Mouse (Mus musculus) limb, embryonic 15.5 days (tissue): ENCODE data around the gene Pdzd7. TPM values are rescaled to one million over a fixed set of nuclear protein-coding genes. Genes with fewer than 3 reads are reported as not detected.
"Not testable (repeated sequence)": the region's sequence is repeated elsewhere in the genome, so short reads cannot be mapped to it uniquely, and the experiment has no call there.

Experiments
- ATAC-seq: fragments of 200-750 bp; cut with Nextera tagmentation; 2 replicates; pipeline ENCODE4 v1.8.0; 2017; ENCODE audit warnings: low read depth, moderate TSS enrichment; ENCODE audit not compliant: insufficient number of reproducible peaks, low FRiP score, low TSS enrichment
- H3K27ac ChIP-seq: fragments of 300-500 bp; sonication (generic); 2 replicates; pipeline ENCODE4 v1.5.1; 2015; ENCODE audit warnings: moderate library complexity, mild to moderate bottlenecking, inconsistent platforms
- H3K27me3 ChIP-seq: fragments of 300-500 bp; sonication (generic); 2 replicates; pipeline ENCODE4 v1.6.1; 2015; ENCODE audit warnings: inconsistent platforms
- H3K36me3 ChIP-seq: fragments of 300-500 bp; sonication (generic); 2 replicates; pipeline ENCODE4 v1.6.1; 2015; ENCODE audit warnings: inconsistent platforms
- H3K4me1 ChIP-seq: fragments of 300-500 bp; sonication (generic); 2 replicates; pipeline ENCODE4 v1.6.1; 2015; ENCODE audit warnings: inconsistent platforms
- H3K4me2 ChIP-seq: fragments of 300-500 bp; sonication (generic); 2 replicates; pipeline ENCODE4 v1.6.1; 2015; ENCODE audit warnings: mild to moderate bottlenecking, inconsistent platforms
- H3K4me3 ChIP-seq: fragments of 300-500 bp; sonication (generic); 2 replicates; pipeline ENCODE4 v1.5.1; 2015; ENCODE audit warnings: mild to moderate bottlenecking, inconsistent platforms
- H3K9ac ChIP-seq: fragments of 300-500 bp; sonication (generic); 2 replicates; pipeline ENCODE4 v1.6.1; 2015; ENCODE audit warnings: inconsistent platforms
- H3K9me3 ChIP-seq: fragments of 300-500 bp; sonication (generic); 2 replicates; pipeline ENCODE4 v1.6.1; 2016; ENCODE audit warnings: inconsistent platforms
- WGBS: fragments of 180-500 bp; shearing (Covaris S2); methylation state at CpG from one replicate; pipeline ENCODE4 v1.1.7; 2015; 5-methylcytosine and 5-hydroxymethylcytosine counted together
- polyA plus RNA-seq: library from polyadenylated mRNA; unstranded; fragments of >200 nt; fragmentation: Nextera tagmentation; extraction: Ambion mirVana; gene quantifications from 2 replicates; pipeline ENCODE4 v1.2.1, GENCODE M21; 2015

The Pdzd7 gene
- polyA plus RNA-seq, 1 experiment from 2014 or later, result 0.37 TPM

GRCm38 (mm10) chr19:45044389-45044927, 1.1 kb downstream of the Pdzd7 start:
- WGBS, result 67% methylated on average over 11 of the region's 11 CpGs

DNA sequence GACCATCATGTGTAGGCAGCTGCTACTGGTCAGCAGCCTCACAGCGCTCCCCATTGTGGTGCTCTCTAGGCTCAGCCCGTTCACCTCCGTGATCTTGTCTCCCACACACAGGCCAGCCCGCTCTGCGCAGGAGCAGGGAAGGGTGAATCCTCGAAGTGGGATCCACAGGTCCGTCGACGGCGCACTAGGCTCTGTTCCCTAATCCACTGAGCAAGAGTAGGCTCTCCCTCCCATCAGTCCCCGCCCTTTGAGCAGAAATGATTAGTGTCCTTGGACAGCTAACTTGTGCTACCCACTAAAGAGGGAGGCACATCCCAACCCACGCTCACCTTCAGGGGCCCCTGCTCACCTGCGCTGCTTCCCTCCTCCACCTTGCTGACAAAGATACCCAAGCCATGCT, 5.3 kb downstream of the Pdzd7 start:
- Histone ChIP-seq H3K4me3 (no peak overlapping the region), H3K9ac (no peak overlapping the region), H3K9me3 (no peaks in the 10 kb centered on the region), H3K36me3 (no peaks in the 10 kb centered on the region), H3K4me1 (no peaks in the 10 kb centered on the region), H3K4me2 (no peak overlapping the region), H3K27me3 (peaks cover 33% of the 10 kb centered on the region), H3K27ac (no peak overlapping the region)
- ATAC-seq, result no peak
- WGBS, result 44% methylated on average over 13 of the region's 13 CpGs

More at GRCm38 (mm10) chr19:45044389-45044927, 1.1 kb downstream of the Pdzd7 start:
- peaks cover under 1% of the 10 kb centered on the region; the same call in 1 of the 2 replicates for H3K36me3 ChIP-seq
- no peak overlapping the region for H3K27ac ChIP-seq
- peaks cover 36% of the 10 kb centered on the region for H3K27me3 ChIP-seq
- no peak overlapping the region for H3K4me2 ChIP-seq
- no peaks in the 10 kb centered on the region for H3K9me3 ChIP-seq
- ATAC-seq, result no peak
- H3K9ac ChIP-seq, result no peak overlapping the region
- peaks cover 29% of the 10 kb centered on the region for H3K4me1 ChIP-seq
- H3K4me3 ChIP-seq, result no peak overlapping the region

- H3K9ac ChIP-seq, H3K4me2 ChIP-seq, H3K4me1 ChIP-seq, H3K27ac ChIP-seq, ATAC-seq, H3K36me3 ChIP-seq, H3K4me3 ChIP-seq, H3K9me3 ChIP-seq: not testable (repeated sequence)
- WGBS, result 86% methylated on average over 7 of the region's 7 CpGs
- peaks cover 22% of the 10 kb centered on the region for H3K27me3 ChIP-seq
Observed at GRCm38 (mm10) chr19:45038198-45038597, 7.3 kb downstream of the Pdzd7 start.

GRCm38 (mm10) chr19:45036867-45037266, 8.7 kb downstream of the Pdzd7 start:
- H3K36me3 ChIP-seq, result no peaks in the 10 kb centered on the region
- peaks cover 22% of the 10 kb centered on the region for H3K27me3 ChIP-seq
- H3K4me1 ChIP-seq, result peaks cover 12% of the 10 kb centered on the region
- no peak overlapping the region for H3K4me2 ChIP-seq
- no peak overlapping the region for H3K4me3 ChIP-seq
- no peak for ATAC-seq
- no peaks in the 10 kb centered on the region for H3K9me3 ChIP-seq
- H3K27ac ChIP-seq, result no peak overlapping the region
- H3K9ac ChIP-seq, result no peak overlapping the region
- WGBS, result 35% methylated on average over 16 of the region's 16 CpGs

- Histone ChIP-seq H3K4me1 (peaks cover 34% of the 10 kb centered on the region), H3K27ac (no peak overlapping the region), H3K4me2 (no peak overlapping the region), H3K9ac (no peak overlapping the region), H3K9me3 (no peaks in the 10 kb centered on the region), H3K27me3 (peaks cover 3% of the 10 kb centered on the region; the same call in 1 of the 2 replicates), H3K4me3 (no peak overlapping the region), H3K36me3 (peaks cover 13% of the 10 kb centered on the region)
- ATAC-seq, result no peak
- WGBS, result 48% methylated on average over 17 of the region's 17 CpGs
Observed at GRCm38 (mm10) chr19:45032570-45033332, 12.8 kb downstream of the Pdzd7 start.

DNA sequence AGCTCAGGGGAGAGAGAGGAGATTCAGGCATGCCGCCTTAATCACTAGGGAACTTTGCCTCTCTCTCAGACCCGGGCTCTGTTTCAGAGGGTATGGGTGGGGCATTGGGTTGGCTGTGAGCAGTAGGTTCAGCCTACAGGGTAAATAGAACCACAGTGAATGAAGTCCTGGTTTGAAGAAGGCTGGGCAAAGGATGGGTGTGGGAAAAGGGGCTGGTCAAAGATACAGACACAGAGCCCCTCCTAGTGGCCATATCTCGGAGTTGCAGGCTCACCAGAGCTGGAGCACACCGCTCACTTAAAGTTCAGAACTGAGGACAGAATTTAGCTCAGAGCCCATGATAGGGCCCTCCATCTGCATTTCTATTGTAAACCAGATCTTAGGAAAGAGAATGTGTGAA, 13.7 kb downstream of the Pdzd7 start:
- peaks cover 37% of the 10 kb centered on the region for H3K4me1 ChIP-seq
- ATAC-seq, result peak; percentile 40; the same call in 1 of the 2 replicates
- 23% methylated on average over 4 of the region's 4 CpGs for WGBS

GRCm38 (mm10) chr19:45030746-45031693, 14.5 kb downstream of the Pdzd7 start:
- H3K27me3 ChIP-seq, result peaks cover 1% of the 10 kb centered on the region; the same call in 1 of the 2 replicates
- no peaks in the 10 kb centered on the region for H3K9me3 ChIP-seq
- H3K4me3 ChIP-seq, result peak overlapping the region; percentile 15
- no peak overlapping the region for H3K9ac ChIP-seq
- 40% methylated on average over 20 of the region's 20 CpGs for WGBS
- 0 out of 2 replicates have a peak overlapping the region, but pooled peaks have one; percentile 13 for H3K27ac ChIP-seq
- ATAC-seq, result no peak
- H3K4me1 ChIP-seq, result peaks cover 37% of the 10 kb centered on the region
- peak overlapping the region; percentile 42 for H3K4me2 ChIP-seq
- peaks cover 30% of the 10 kb centered on the region for H3K36me3 ChIP-seq

More for the DNA sequence above, 13.7 kb downstream of the Pdzd7 start:
- H3K9ac ChIP-seq, result no peak overlapping the region
- peaks cover 22% of the 10 kb centered on the region for H3K36me3 ChIP-seq
- no peaks in the 10 kb centered on the region for H3K9me3 ChIP-seq
- H3K4me2 ChIP-seq, result no peak overlapping the region
- H3K4me3 ChIP-seq, result no peak overlapping the region
- peaks cover 3% of the 10 kb centered on the region; the same call in 1 of the 2 replicates for H3K27me3 ChIP-seq
- no peak overlapping the region for H3K27ac ChIP-seq

- ATAC-seq, result no peak
- H3K9ac ChIP-seq, result no peak overlapping the region
- H3K4me3 ChIP-seq, result no peak overlapping the region
- H3K36me3 ChIP-seq, result peaks cover 39% of the 10 kb centered on the region
- no peaks in the 10 kb centered on the region for H3K9me3 ChIP-seq
- no peak overlapping the region for H3K27ac ChIP-seq
- H3K27me3 ChIP-seq, result no peaks in the 10 kb centered on the region
- no peak overlapping the region for H3K4me2 ChIP-seq
- H3K4me1 ChIP-seq, result peaks cover 37% of the 10 kb centered on the region
- 36% methylated on average over 8 of the region's 8 CpGs for WGBS
Observed at GRCm38 (mm10) chr19:45030111-45030510, 15.4 kb downstream of the Pdzd7 start.

DNA sequence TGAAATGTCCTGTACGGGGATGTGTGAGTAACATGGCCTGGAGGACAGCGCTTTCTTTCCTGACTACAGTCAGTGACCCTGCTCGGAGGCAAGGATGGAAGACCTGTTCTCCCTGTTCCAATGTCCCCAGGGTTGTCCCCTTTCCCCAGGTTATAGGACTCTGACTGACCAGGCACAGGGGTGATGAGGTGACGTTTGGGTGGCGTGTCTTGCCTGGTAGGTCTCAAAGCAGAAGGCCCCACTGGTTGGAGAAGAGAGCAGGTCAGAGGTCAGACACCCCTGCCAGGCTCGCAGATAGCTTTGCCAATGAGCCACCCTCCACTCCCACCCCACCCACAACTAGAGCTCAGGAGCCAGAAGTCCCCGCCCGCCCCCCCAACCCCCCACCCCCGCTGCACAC, 15.9 kb downstream of the Pdzd7 start:
- Histone ChIP-seq H3K4me2 (no peak overlapping the region), H3K36me3 (peaks cover 44% of the 10 kb centered on the region), H3K27me3 (no peaks in the 10 kb centered on the region), H3K4me3 (no peak overlapping the region), H3K27ac (no peak overlapping the region), H3K9me3 (no peaks in the 10 kb centered on the region), H3K9ac (no peak overlapping the region), H3K4me1 (peaks cover 37% of the 10 kb centered on the region)
- 53% methylated on average over 9 of the region's 9 CpGs for WGBS
- no peak for ATAC-seq

- Histone ChIP-seq H3K4me3 (no peak overlapping the region), H3K27ac (no peak overlapping the region; the same call in 1 of the 2 replicates), H3K27me3 (no peaks in the 10 kb centered on the region), H3K9ac (no peak overlapping the region), H3K36me3 (peaks cover 51% of the 10 kb centered on the region), H3K4me1 (peaks cover 37% of the 10 kb centered on the region), H3K9me3 (no peaks in the 10 kb centered on the region), H3K4me2 (no peak overlapping the region)
- 64% methylated on average over 19 of the region's 19 CpGs for WGBS
- no peak for ATAC-seq
Observed at GRCm38 (mm10) chr19:45028746-45029145, 16.8 kb downstream of the Pdzd7 start.

DNA sequence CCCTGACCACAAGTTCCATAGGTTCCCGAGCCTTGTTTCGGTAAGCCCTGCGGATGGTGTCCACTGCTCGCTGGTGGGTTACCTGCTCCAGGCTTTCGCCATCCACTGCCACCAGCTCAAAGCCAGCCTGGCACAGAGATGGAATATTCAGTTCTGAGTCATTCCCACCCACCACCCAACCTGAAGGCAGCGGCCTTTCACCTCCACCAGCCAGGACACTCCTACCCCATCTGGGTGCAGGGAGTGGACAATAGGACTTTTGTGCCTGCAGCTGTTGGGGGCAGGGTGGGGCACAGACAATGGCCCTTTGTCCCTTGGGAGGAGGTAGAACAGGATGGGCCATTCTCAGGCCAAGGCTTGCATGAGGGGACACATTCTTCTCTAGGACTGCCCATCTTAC, 17.7 kb downstream of the Pdzd7 start:
- no peak overlapping the region for H3K9ac ChIP-seq
- no peak overlapping the region for H3K4me3 ChIP-seq
- no peak overlapping the region for H3K4me2 ChIP-seq
- ATAC-seq, result no peak
- H3K36me3 ChIP-seq, result peaks cover 56% of the 10 kb centered on the region
- H3K27ac ChIP-seq, result no peak overlapping the region
- H3K9me3 ChIP-seq, result no peaks in the 10 kb centered on the region
- no peaks in the 10 kb centered on the region for H3K27me3 ChIP-seq
- H3K4me1 ChIP-seq, result peaks cover 34% of the 10 kb centered on the region
- 83% methylated on average over 6 of the region's 6 CpGs for WGBS
